Mouse (Mus musculus): ENCODE measurements around the gene 4930469K13Rik.

GRCm38 (mm10) chr11:34128412-34128811 is 30.1 kb upstream of the 4930469K13Rik start:
- TF ChIP-seq CTCF (IDR thresholded peaks at IDR 0.05; ENCODE audit: extremely low read depth, insufficient read depth, low read length) (no peak), POLR2A (IDR thresholded peaks at IDR 0.05; ENCODE audit: extremely low read depth, insufficient read depth, low read length) (no peak)

All from cortical plate, adult 2 months (tissue).